Mouse (Mus musculus): ENCODE results near the gene Amot.

DNA sequence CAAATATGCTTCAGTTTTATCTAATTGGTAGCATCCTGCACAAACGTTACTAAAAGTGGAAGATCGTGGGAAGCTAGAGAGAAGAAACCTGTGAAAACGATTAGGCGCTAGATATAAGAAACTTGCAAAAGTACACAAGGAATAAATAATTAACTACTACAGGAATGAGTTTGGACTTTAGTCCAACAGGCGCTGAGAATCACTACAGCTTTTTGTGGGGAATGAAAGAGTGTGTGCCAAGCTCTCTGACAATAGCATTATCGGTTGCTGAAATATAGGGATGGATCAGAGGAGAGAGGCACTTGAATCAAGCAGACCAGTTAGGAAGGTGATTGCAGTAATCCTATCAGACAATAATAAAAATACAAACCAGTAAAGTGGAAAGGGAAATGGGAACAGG, 49.4 kb downstream of the Amot start:
- TF ChIP-seq CTCF (IDR thresholded peaks at IDR 0.05; ENCODE audit: insufficient read depth, low read length) (no peak), POLR2A (IDR thresholded peaks at IDR 0.05; ENCODE audit: borderline replicate concordance, extremely low read depth, low read depth, low read length) (no peak)

Data from lung, adult 2 months (tissue).